Mouse (Mus musculus) forebrain, embryonic 16.5 days (tissue): ENCODE measurements around the gene Pex1. TPM values are rescaled to one million over a fixed set of nuclear protein-coding genes. Genes with fewer than 3 reads are reported as not detected.
"Not testable (repeated sequence)": the region's sequence is repeated elsewhere in the genome, so short reads cannot be mapped to it uniquely, and the experiment has no call there.

Experiments used
- ATAC-seq: fragments of 200-750 bp; cut with Nextera tagmentation; 2 replicates; pipeline ENCODE4 v1.8.0; 2017; ENCODE audit warnings: mild to moderate bottlenecking, moderate library complexity
- H3K27ac ChIP-seq: fragments of 300-500 bp; sonication (generic); 2 replicates; pipeline ENCODE4 v1.5.1; 2014; ENCODE audit warnings: low read length, control low read depth
- H3K27me3 ChIP-seq: fragments of 300-500 bp; sonication (generic); replicated peaks from 2 replicates; pipeline ENCODE4 v1.6.1; 2014; ENCODE audit warnings: low read length; ENCODE audit not compliant: control insufficient read depth, insufficient read depth
- H3K36me3 ChIP-seq: fragments of 300-500 bp; sonication (generic); 2 replicates; pipeline ENCODE4 v1.6.1; 2014; ENCODE audit not compliant: control insufficient read depth, insufficient read depth
- H3K4me1 ChIP-seq: fragments of 300-500 bp; sonication (generic); replicated peaks from 2 replicates; pipeline ENCODE4 v1.6.1; 2014; ENCODE audit warnings: low read length; ENCODE audit not compliant: control insufficient read depth, insufficient read depth
- H3K4me2 ChIP-seq: fragments of 300-500 bp; sonication (generic); 2 replicates; pipeline ENCODE4 v1.6.1; 2014; ENCODE audit warnings: mild to moderate bottlenecking, low read length, control low read depth
- H3K4me3 ChIP-seq: fragments of 300-500 bp; sonication (generic); replicated peaks from 2 replicates; pipeline ENCODE4 v1.5.1; 2014; ENCODE audit warnings: mild to moderate bottlenecking, low read length, control low read depth
- H3K9ac ChIP-seq: fragments of 300-500 bp; sonication (generic); replicated peaks from 2 replicates; pipeline ENCODE4 v1.6.1; 2014; ENCODE audit warnings: low read depth, low read length, control low read depth
- H3K9me3 ChIP-seq: fragments of 300-500 bp; sonication (generic); 2 replicates; pipeline ENCODE4 v1.6.1; 2016; ENCODE audit warnings: low read length; ENCODE audit not compliant: control insufficient read depth
- WGBS: fragments of 180-500 bp; shearing (Covaris S2); extraction: QIAGEN DNeasy Blood & Tissue Kit; methylation state at CpG from one replicate; pipeline ENCODE4 v1.1.7; 2014; 5-methylcytosine and 5-hydroxymethylcytosine counted together
- polyA plus RNA-seq: library from polyadenylated mRNA; unstranded; fragments of >200 nt; fragmentation: Nextera tagmentation; extraction: Ambion mirVana; gene quantifications from 2 replicates; pipeline ENCODE4 v1.2.1, GENCODE M21; 2015

Gene Pex1
- polyA plus RNA-seq, 1 experiment from 2014 or later: 27.3 TPM

- Histone ChIP-seq H3K9ac (no peak overlapping the region; the same call in 1 of the 2 replicates), H3K4me3 (peak overlapping the region; percentile 61), H3K4me1 (peaks cover 17% of the 10 kb centered on the region), H3K9me3 (no peaks in the 10 kb centered on the region), H3K4me2 (peak overlapping the region; percentile 77), H3K27me3 (no peaks in the 10 kb centered on the region), H3K27ac (no peak overlapping the region), H3K36me3 (no peaks in the 10 kb centered on the region)
- no peak for ATAC-seq
These were observed 1.3 kb downstream of the Pex1 start for GRCm38 (mm10) chr5:3597171-3597570.

GRCm38 (mm10) chr5:3598766-3599165, 2.9 kb downstream of the Pex1 start:
- Histone ChIP-seq H3K9me3 (no peaks in the 10 kb centered on the region), H3K4me2 (no peak overlapping the region), H3K4me3 (no peak overlapping the region), H3K9ac (no peak overlapping the region), H3K36me3 (no peaks in the 10 kb centered on the region), H3K27ac (no peak overlapping the region), H3K4me1 (peaks cover 17% of the 10 kb centered on the region), H3K27me3 (no peaks in the 10 kb centered on the region)
- ATAC-seq: no peak
- 94% methylated on average over 5 of the region's 5 CpGs for WGBS

GRCm38 (mm10) chr5:3600298-3600697, 4.4 kb downstream of the Pex1 start:
- peaks cover 6% of the 10 kb centered on the region for H3K4me1 ChIP-seq
- H3K4me3 ChIP-seq: no peak overlapping the region
- H3K9ac ChIP-seq: no peak overlapping the region
- WGBS: 92% methylated on average over 1 of the region's 1 CpGs
- peaks cover 2% of the 10 kb centered on the region; the same call in 1 of the 2 replicates for H3K36me3 ChIP-seq
- no peak overlapping the region for H3K27ac ChIP-seq
- H3K4me2 ChIP-seq: no peak overlapping the region
- no peaks in the 10 kb centered on the region for H3K9me3 ChIP-seq
- no peaks in the 10 kb centered on the region for H3K27me3 ChIP-seq
- no peak for ATAC-seq

GRCm38 (mm10) chr5:3600790-3601189, 4.9 kb downstream of the Pex1 start:
- Histone ChIP-seq H3K4me2 (no peak overlapping the region), H3K4me3 (no peak overlapping the region), H3K36me3 (peaks cover 6% of the 10 kb centered on the region; the same call in 1 of the 2 replicates), H3K27ac (no peak overlapping the region), H3K9ac (no peak overlapping the region), H3K4me1 (peaks cover 4% of the 10 kb centered on the region), H3K27me3 (no peaks in the 10 kb centered on the region), H3K9me3 (no peaks in the 10 kb centered on the region)
- ATAC-seq: no peak
- WGBS: 97% methylated on average over 3 of the region's 3 CpGs

- Histone ChIP-seq H3K4me3 (no peak overlapping the region), H3K27me3 (no peaks in the 10 kb centered on the region), H3K4me2 (no peak overlapping the region), H3K9ac (no peak overlapping the region), H3K9me3 (no peaks in the 10 kb centered on the region), H3K27ac (no peak overlapping the region), H3K36me3 (peaks cover 22% of the 10 kb centered on the region), H3K4me1 (no peaks in the 10 kb centered on the region)
- WGBS: 96% methylated on average over 9 of the region's 9 CpGs
- no peak for ATAC-seq
These were observed 11.2 kb downstream of the Pex1 start for GRCm38 (mm10) chr5:3607114-3607513.

GRCm38 (mm10) chr5:3609241-3609640, 13.4 kb downstream of the Pex1 start:
- no peak overlapping the region for H3K4me3 ChIP-seq
- no peaks in the 10 kb centered on the region for H3K4me1 ChIP-seq
- H3K27ac ChIP-seq: no peak overlapping the region
- no peak overlapping the region for H3K9ac ChIP-seq
- H3K4me2 ChIP-seq: no peak overlapping the region
- peaks cover 26% of the 10 kb centered on the region for H3K36me3 ChIP-seq
- no peaks in the 10 kb centered on the region for H3K9me3 ChIP-seq
- 94% methylated on average over 7 of the region's 7 CpGs for WGBS
- H3K27me3 ChIP-seq: no peaks in the 10 kb centered on the region
- no peak for ATAC-seq

- H3K4me3 ChIP-seq, H3K9ac ChIP-seq, ATAC-seq, H3K27ac ChIP-seq, H3K4me2 ChIP-seq, H3K27me3 ChIP-seq, H3K4me1 ChIP-seq, H3K9me3 ChIP-seq: not testable (repeated sequence)
- peaks cover 14% of the 10 kb centered on the region; the same call in 1 of the 2 replicates for H3K36me3 ChIP-seq
- WGBS: 97% methylated on average over 2 of the region's 2 CpGs
These were observed 16.0 kb downstream of the Pex1 start for GRCm38 (mm10) chr5:3611835-3612234.

- ATAC-seq: no peak
- Histone ChIP-seq H3K4me2 (no peak overlapping the region), H3K4me3 (no peak overlapping the region), H3K9me3 (no peaks in the 10 kb centered on the region), H3K27me3 (no peaks in the 10 kb centered on the region), H3K36me3 (peaks cover 23% of the 10 kb centered on the region), H3K9ac (no peak overlapping the region), H3K27ac (no peak overlapping the region), H3K4me1 (no peaks in the 10 kb centered on the region)
- WGBS: 85% methylated on average over 7 of the region's 7 CpGs
These were observed 24.6 kb downstream of the Pex1 start for GRCm38 (mm10) chr5:3620486-3620885.

- Histone ChIP-seq H3K4me2 (no peak overlapping the region), H3K27ac (no peak overlapping the region), H3K4me1 (no peaks in the 10 kb centered on the region), H3K4me3 (no peak overlapping the region), H3K36me3 (peaks cover 3% of the 10 kb centered on the region; the same call in 1 of the 2 replicates), H3K9me3 (no peaks in the 10 kb centered on the region), H3K27me3 (no peaks in the 10 kb centered on the region), H3K9ac (no peak overlapping the region)
- 97% methylated on average over 5 of the region's 5 CpGs for WGBS
- no peak for ATAC-seq
These were observed 34.2 kb downstream of the Pex1 start for GRCm38 (mm10) chr5:3630055-3630454.
